Mouse (Mus musculus) heart, adult 2 months (tissue): ENCODE measurements around the gene Pitpnc1. TPM values are rescaled to one million over a fixed set of nuclear protein-coding genes. Genes with fewer than 3 reads are reported as not detected.

ENCODE experiments used
- DNase-seq, 2 experiments: peaks; one replicate each; pipeline ENCODE4 v3.0.0; 2021
- H3K27ac ChIP-seq: fragments of 200-600 bp; 2 replicates; pipeline ENCODE4 v1.8.1; 2022
- H3K27me3 ChIP-seq: fragments of 200-500 bp; 2 replicates; pipeline ENCODE4 v1.6.1; 2012; ENCODE audit warnings: mild to moderate bottlenecking, low read length, inconsistent platforms, mixed read lengths; ENCODE audit not compliant: control insufficient read depth, insufficient read depth
- H3K36me3 ChIP-seq: fragments of 200-500 bp; 2 replicates; pipeline ENCODE4 v1.6.1; 2012; ENCODE audit warnings: low read length, inconsistent platforms; ENCODE audit not compliant: control insufficient read depth, insufficient read depth
- H3K4me1 ChIP-seq: fragments of 200-500 bp; 2 replicates; pipeline ENCODE4 v1.6.1; 2011; ENCODE audit warnings: low read length; ENCODE audit not compliant: control insufficient read depth, insufficient read depth
- H3K4me3 ChIP-seq: fragments of 200-600 bp; 2 replicates; pipeline ENCODE4 v1.8.1; 2022
- H3K79me2 ChIP-seq: fragments of 200-500 bp; replicated peaks from 2 replicates; pipeline ENCODE4 v1.6.1; 2012; ENCODE audit warnings: mild to moderate bottlenecking, inconsistent platforms, low read length, moderate library complexity, mixed read lengths; ENCODE audit not compliant: control insufficient read depth, insufficient read depth
- H3K9ac ChIP-seq: fragments of 200-500 bp; 2 replicates; pipeline ENCODE4 v1.6.1; 2012; ENCODE audit warnings: low read depth, mild to moderate bottlenecking, control low read depth, inconsistent platforms, low read length, mixed read lengths
- CTCF ChIP-seq: fragments of 200-600 bp; IDR thresholded peaks from 2 replicates; pipeline ENCODE4 v1.8.1; 2022; ENCODE audit warnings: antibody characterized with exemption, mild to moderate bottlenecking, moderate library complexity
- EP300 ChIP-seq: fragments of 200-500 bp; IDR thresholded peaks from 2 replicates; pipeline ENCODE4 v1.6.1; 2011; ENCODE audit warnings: low read depth, low read length, control low read depth; ENCODE audit not compliant: insufficient read depth
- POLR2A ChIP-seq: fragments of 200-500 bp; IDR thresholded peaks from 2 replicates; pipeline ENCODE4 v1.6.1; 2011; ENCODE audit warnings: mild to moderate bottlenecking, low read depth, low read length, control low read depth; ENCODE audit not compliant: insufficient read depth
- WGBS: fragments of 180-500 bp; shearing (Covaris S2); methylation state at CpG from one replicate; pipeline ENCODE4 v1.1.7; 2018; 5-methylcytosine and 5-hydroxymethylcytosine counted together
- intact Hi-C: fragments of 180-260 bp; cut with DNase I; formaldehyde crosslinking; loops from one replicate; pipeline ENCODE4 v1.15.1; 2025
- polyA plus RNA-seq: library from polyadenylated mRNA; depleted of rRNA; stranded (reverse); fragments of >200 nt; gene quantifications from 2 replicates; pipeline ENCODE4 v1.2.3, GENCODE M21; 2012
- total RNA-seq, 2 experiments: library from RNA; stranded (reverse); gene quantifications; 2 replicates each; pipeline ENCODE4 v1.2.3; 2021

The Pitpnc1 gene
- total and polyA plus RNA-seq, 3 experiments: 22.7 to 68.1 (median 66.4) TPM

GRCm38 (mm10) chr11:107479053-107479861 lies 8.8 kb upstream of the Pitpnc1 start, which contains the start of gene Psmd12:
TSS of gene Psmd12 (plus strand) at chr11:107479484.
- Histone ChIP-seq H3K4me1 (peaks cover 4% of the 10 kb centered on the region), H3K27me3 (no peaks in the 10 kb centered on the region), H3K36me3 (peaks cover 15% of the 10 kb centered on the region), H3K9ac (peak within 1 kb of the TSS; percentile 92), H3K4me3 (peak within 1 kb of the TSS; percentile 99), H3K27ac (peak within 1 kb of the TSS; percentile 95), H3K79me2 (peaks cover 11% of the 10 kb centered on the region; the same call in 1 of the 2 replicates)
- under 1% methylated on average over 51 of the region's 51 CpGs for WGBS
- intact Hi-C loops: loop anchor here (5.0 kb wide), 1 partner anchor 287 kb away; no protein-coding TSS in a partner anchor
- peak; percentile 95 to 98 for DNase-seq
- TF ChIP-seq EP300 (peak; percentile 90), CTCF (no peak), POLR2A (peak; percentile 87)

DNA sequence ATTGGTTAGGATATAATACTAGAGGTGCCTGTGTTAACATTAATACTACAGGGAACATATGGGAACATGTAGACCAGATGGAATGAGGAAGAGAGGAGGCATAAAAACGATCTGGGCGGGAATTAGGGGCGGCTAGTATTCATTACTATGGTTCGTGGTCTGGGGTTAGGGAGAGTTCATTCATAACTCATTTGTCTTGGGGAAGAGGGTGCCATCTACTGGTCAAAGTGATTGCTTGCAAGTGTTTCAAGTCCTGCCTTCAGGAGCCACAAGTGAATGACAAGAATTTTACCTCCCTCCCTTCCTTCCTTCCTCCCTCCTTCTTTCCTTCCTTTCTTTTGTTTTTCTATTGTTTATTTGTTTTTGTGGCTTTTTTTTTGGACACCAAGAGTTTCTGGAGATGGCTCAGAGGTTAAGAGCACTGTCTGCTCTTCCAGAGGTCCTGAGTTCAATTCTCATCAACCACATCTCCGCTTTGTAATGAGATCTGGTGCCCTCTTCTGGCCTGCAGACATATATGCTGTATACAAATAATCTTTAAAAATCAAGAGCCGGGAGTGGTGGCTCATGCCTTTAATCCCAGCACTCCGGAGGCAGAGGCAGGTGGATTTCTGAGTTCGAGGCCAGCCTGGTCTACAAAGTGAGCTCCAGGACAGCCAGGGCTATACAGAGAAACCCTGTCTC lies 2.8 kb upstream of the Pitpnc1 start:
- 21% methylated on average over 8 of the region's 8 CpGs for WGBS
- no peaks in the 10 kb centered on the region for H3K27me3 ChIP-seq
- H3K9ac ChIP-seq: no peak overlapping the region
- H3K79me2 ChIP-seq: no peaks in the 10 kb centered on the region
- peak; percentile 89 for TF ChIP-seq CTCF
- no peak for TF ChIP-seq POLR2A
- peak; percentile 71; the same call in 1 of the 2 replicates for TF ChIP-seq EP300
- no peaks in the 10 kb centered on the region for H3K36me3 ChIP-seq
- intact Hi-C loops: loop anchor here (2.0 kb wide), 1 partner anchor 258 kb away; no protein-coding TSS in a partner anchor
- no peak overlapping the region for H3K4me3 ChIP-seq
- H3K4me1 ChIP-seq: peaks cover 1% of the 10 kb centered on the region
- no peak overlapping the region for H3K27ac ChIP-seq
- DNase-seq: peak in 1 of 2 experiments; percentile 42

DNA sequence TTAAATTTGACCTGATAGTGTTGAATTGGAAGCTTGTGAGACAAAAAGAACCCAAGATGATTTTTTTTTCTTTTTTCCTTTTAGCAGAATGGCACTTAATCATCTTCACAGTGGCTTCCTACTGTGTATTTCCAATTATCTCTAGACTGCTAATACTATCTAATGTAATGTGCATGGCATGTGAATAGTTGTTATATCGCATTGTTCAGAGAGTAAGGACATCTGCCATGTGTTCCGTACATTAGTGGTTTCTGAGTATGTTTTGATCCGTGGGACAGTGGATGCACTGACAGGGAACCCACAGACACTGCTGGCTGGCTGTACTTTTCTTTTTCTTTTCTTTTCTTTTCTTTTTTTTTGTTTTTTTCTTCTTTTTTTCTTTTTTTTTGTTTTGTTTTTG lies 1.8 kb upstream of the Pitpnc1 start:
- Histone ChIP-seq H3K9ac (no peak overlapping the region), H3K27ac (no peak overlapping the region), H3K36me3 (no peaks in the 10 kb centered on the region), H3K79me2 (peaks cover 2% of the 10 kb centered on the region; the same call in 1 of the 2 replicates), H3K27me3 (no peaks in the 10 kb centered on the region), H3K4me1 (peaks cover 3% of the 10 kb centered on the region), H3K4me3 (no peak overlapping the region)
- 92% methylated on average over 3 of the region's 3 CpGs for WGBS
- intact Hi-C loops: loop anchor here (1.0 to 2.0 kb wide), 2 partner anchors 196 to 258 kb away; no protein-coding TSS in a partner anchor
- no peak for TF ChIP-seq CTCF
- no peak for TF ChIP-seq POLR2A
- no peak for TF ChIP-seq EP300
- no peak for DNase-seq

DNA sequence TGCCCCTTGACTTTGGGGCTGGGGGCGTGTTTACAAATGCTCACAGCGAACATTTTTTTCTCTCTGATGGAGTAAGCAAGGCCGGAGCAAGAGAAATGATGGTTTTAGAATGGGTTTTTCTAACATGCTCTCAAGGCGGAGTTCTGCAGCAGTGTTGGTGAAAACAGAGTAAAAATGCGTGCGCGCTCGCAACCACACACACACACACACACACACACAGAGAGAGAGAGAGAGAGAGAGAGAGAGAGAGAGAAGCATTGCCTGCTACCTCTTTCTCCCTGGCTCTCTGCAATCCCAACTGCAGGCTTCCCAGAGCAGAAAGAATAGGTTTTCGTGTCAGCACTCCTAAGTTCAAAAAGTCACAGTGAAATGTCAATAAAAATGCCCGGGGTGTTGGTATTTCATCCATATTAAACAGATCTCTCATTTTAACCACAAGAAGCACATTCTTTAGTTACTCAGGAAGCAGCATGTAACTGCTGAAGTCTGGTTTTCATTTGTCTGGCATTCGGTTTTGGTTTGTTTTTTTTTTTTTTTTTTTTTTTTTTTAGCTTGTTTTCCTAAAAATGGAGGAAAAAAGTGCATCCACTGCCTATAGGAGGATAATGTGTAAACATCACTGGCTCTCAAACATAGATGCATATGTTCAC lies 697 bp upstream of the Pitpnc1 start:
- H3K79me2 ChIP-seq: peaks cover 2% of the 10 kb centered on the region; the same call in 1 of the 2 replicates
- peaks cover 5% of the 10 kb centered on the region for H3K4me1 ChIP-seq
- peak overlapping the region; percentile 75 for H3K4me3 ChIP-seq
- DNase-seq: no peak
- intact Hi-C loops: no loop called here
- peak overlapping the region; percentile 95 for H3K9ac ChIP-seq
- H3K27me3 ChIP-seq: no peaks in the 10 kb centered on the region
- H3K27ac ChIP-seq: peak overlapping the region; percentile 95
- WGBS: 18% methylated on average over 11 of the region's 11 CpGs
- H3K36me3 ChIP-seq: 0 out of 2 replicates have a peak, but pooled peaks cover 1% of the 10 kb centered on the region
- no peak for TF ChIP-seq POLR2A
- no peak for TF ChIP-seq EP300
- no peak for TF ChIP-seq CTCF

DNA sequence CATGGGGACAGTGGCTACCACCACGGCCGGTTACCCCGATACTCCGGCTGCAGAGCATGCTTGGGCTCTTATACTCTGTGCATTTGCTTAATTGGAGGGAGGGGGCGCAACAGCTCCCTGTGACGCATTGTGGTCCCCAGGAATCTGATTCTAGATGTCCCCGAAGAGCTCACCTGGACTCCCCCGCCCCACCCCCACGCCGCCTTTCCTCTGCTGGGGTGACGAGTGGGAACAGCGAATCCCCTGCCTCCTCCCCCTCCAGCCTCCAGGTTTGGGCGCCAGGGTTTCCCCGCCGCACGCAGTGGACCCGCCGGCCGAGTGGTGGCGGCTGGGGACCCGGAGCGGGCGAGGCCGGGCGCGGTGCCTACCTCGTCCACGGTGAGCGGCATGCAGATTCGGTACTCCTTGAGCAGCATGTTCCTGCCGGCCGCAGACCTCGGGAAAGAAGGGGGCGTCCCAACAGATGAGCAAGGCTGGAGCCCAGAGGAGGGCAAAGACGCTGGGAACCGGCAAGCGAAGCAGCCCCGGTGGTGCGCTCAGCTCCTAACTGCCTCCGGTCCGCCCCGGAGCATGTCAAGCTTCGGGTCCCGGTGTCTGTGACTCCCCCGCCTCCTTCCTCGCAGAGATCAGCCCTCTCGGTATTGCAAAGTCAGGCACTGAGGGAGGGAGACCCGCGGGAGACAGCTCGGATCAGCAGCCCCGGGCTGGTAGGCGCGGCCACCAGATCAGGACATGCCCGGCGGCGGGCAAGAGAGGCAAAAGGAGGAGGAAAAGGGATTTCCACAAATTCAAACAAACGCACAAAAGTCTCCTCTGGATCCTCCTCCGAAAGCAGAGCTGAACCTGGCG lies 752 bp downstream of the Pitpnc1 start:
- H3K4me1 ChIP-seq: peaks cover 6% of the 10 kb centered on the region
- WGBS: 1% methylated on average over 59 of the region's 59 CpGs
- no peaks in the 10 kb centered on the region for H3K27me3 ChIP-seq
- H3K9ac ChIP-seq: peak overlapping the region; percentile 95
- intact Hi-C loops: loop anchor here (1.0 to 2.0 kb wide), 4 partner anchors 19 to 134 kb away; no protein-coding TSS in a partner anchor
- peak overlapping the region; percentile 75 for H3K4me3 ChIP-seq
- DNase-seq: peak; percentile 76 to 82
- H3K36me3 ChIP-seq: 0 out of 2 replicates have a peak, but pooled peaks cover 1% of the 10 kb centered on the region
- H3K27ac ChIP-seq: peak overlapping the region; percentile 95
- peaks cover 2% of the 10 kb centered on the region for H3K79me2 ChIP-seq
- 0 out of 2 replicates have a peak, but pooled peaks have one; percentile 13 for TF ChIP-seq POLR2A
- no peak for TF ChIP-seq CTCF
